Mouse (Mus musculus) cerebellum, adult 8-10 months (tissue): ENCODE measurements at regions not wholly inside any gene's neighbourhood (a gene's known extent, or its start where the extent isn't known, plus 50 kb on each side); places are given as distances from the start of the nearest gene placed in this dataset.
"Not testable (repeated sequence)": the region's sequence is repeated elsewhere in the genome, so short reads cannot be mapped to it uniquely, and the experiment has no call there.

Source experiments
- DNase-seq: peaks from one replicate; pipeline ENCODE4 v3.0.0; 2022

DNA sequence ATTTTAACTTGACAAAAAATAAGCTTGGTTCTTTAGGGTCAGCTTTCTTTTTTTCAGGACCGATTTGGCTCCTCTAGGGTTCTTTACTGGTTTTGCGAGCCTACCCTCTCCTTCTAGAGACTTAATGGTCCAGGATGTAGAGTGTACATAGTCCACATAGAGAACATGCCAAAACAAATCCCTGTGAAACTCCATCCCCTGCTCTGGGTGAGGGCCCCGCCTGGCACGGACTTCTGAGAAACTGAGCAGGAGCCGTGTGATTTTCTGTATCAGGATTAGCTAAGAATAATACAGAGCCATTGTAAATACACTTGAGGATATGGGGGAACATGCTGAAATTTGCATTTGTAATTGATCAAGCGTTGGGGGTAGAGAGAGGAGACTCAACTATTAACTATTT, 118.2 kb upstream of the Teddm2 start:
- no peak for DNase-seq

DNA sequence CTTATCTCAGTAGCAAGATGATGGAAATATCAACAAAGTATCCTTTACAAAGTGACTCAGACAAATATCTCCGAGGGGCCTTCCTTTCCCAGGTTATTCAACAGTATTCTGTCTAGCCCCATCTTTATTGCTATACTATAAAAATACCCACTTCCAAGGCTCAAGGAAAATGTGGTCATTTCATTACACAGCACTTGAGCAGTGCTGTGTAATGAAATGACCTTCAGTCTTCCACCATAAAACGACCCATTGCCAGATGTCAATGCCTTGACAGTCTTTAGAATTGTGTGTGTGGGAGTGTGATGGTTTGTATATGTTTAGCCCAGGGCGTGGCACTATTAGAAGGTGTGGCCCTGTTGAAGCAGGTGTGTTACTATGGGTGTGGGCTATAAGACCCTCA, 124.3 kb upstream of the Teddm2 start:
- no peak for DNase-seq

DNA sequence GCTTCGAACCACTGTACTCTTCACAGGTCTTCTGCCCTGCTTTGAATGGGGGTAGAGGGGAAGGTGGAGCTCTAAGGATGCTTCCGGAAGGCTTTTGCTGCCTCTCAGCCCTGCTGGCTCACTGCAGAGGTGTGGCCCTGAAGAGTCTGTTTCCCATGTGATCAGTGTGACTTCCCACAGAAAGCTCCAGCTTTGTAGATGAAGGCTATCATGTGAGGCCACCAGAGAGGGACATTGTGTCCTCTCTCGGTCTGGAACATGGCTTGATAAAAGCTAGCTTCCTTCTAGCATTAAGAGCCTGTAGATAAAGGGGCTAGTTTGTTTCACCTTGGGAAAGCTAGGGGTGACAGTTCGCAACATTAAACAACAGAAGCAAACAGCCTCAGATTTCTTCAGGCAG, 127.3 kb upstream of the Teddm2 start:
- no peak for DNase-seq

DNA sequence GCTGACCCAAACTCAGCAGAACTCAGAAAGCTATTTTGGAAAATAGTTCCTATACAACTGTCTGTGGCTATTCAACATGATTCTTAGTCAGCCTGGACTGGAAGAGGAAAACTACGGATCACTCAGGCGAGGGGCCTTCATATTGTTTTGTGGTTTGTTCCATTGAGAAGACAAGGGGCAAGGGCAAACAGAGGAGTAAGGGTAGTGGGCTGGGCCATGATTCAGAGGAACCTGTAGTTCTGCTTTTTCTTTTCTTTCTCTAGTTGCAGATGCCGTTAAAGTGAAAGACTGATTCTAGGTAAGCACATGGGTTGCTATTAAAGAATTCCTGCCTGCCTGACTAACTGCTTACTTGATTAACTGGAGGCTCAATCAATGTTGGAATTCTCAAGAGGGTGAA, 129.8 kb upstream of the Teddm2 start:
- DNase-seq = no peak

DNA sequence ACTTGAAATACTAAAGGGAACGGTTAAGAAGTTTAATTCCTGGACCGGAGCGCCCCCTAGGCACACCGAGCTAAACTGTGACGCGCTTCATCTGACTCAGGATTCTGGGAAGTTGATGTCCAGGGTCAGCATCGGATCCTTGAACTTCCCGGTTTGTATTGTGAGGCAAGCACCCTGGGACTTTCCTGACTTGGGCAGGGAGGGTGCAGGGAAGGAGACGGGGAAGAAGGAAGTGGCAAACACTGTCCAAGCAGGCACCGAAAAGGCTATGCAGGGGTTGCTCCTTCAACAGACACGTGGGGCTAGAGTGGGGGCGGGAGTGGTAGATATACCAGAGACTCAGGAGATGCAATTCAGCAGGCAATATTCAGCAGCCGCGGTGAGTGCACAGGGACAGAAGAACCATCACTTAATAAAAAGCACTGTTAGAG, 132.7 kb upstream of the Teddm2 start:
- DNase-seq = peak; percentile 34

DNA sequence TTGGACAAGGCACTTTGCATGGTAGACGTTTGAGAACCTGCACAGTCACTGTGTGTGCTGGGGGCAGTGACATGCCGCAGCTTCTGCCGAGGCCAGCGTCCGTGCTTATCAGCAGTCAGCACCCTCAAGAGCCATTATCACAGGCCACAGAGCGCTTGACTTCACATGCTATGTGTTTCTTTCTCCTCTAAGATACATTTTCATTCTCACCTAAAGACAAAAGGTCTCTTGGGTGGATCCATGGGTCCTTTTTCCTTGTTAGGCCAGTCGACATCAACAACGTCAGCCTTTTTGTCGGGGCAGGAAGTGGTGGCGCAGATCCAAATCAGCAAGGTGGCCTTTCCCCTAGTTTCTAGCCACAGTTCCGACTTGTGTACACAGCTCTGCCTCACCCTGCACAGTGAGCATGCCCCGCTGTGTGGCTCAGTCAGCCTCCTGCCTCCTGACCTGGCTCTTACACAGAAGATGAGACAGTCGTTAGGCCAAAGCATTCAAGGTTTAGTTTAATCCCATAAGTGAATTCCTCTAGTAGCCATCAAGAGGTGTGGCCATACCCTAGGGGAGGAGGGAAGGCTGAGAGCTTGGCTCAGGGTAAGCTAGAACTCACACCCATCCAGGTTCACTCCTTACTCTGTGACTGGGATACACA, 134.1 kb upstream of the Teddm2 start:
- DNase-seq = no peak

DNA sequence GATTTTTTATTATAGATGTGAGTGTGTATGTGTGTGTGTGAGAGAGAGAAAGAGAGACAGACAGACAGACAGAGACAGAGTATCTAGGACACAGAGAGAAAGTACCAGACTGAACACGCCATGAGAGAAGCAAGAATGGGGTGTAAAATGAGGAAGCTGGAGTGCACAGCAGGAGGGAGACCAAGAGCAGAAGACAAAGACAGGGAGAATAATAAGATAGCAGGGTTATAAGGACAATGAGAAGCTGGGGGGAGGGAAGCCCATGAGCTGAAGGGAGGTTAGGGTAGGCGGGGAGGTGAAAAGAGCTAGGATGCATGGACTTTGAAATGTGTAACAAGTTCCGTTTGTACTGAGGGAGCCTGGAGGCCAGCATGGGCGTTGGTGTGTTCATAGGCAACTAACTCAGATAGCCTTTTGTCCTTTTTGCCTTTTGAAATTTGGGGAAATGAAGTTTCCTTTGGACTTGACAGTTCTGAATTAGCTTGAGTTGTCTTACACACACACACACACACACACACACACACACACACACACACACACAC, 136.8 kb upstream of the Teddm2 start:
- no peak for DNase-seq

DNA sequence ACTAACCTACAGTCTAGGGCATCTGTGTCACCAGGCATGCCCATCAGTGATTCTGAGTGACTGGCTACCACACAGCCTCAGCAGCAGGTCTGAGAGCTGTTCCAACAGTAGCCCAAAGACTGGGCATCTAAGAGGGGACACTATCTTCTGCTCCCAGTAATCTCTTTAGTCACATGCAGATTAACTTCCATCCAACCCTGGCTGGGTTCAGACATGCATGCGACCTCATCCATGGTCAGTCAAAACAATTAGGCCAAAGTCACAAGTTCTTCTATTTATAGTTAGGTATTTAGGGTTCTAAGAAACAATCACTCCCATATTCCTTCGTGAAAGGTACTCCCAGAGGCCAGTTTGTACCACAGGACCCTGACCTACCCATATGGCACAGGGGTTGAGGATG, 138.2 kb upstream of the Teddm2 start:
- DNase-seq = no peak

DNA sequence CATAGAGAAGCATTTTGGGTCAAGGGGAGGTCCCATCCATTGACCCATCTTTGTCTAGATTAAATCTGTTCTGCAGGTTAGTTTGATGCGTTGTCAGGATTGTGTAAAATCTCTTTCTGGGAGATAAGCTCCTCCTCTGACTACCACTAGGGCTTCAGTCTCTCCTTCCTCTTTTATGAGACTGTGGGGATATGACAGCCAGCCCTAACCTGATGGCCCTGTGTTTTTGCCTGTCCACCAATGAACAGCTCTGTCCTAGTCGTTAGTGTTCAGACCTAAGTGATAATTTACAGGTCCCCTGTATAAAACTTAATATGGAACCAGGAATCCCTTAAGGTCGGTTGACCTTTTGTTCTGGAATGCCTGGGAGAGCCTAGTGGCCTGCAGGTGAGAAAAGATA, 140.9 kb upstream of the Teddm2 start:
- no peak for DNase-seq

DNA sequence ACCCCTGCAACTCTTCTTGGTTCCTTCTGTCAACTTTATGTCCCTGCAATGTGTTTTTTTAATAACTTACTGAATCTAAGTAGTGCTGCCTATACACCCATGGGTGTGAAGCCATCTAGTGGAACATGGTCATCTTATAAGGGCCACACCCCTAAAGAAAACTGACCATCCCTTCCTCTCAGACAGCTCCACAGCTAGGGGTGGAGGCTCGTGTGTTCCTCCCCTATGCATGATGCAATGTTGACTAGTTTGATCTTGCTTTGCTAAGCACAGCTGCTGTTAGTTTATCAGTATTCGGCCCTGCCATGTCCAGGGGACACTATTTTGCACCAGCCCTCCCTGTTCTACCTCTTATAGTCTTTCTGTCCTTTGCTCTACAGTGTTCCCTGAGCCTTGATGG, 142.9 kb upstream of the Teddm2 start:
- no peak for DNase-seq

DNA sequence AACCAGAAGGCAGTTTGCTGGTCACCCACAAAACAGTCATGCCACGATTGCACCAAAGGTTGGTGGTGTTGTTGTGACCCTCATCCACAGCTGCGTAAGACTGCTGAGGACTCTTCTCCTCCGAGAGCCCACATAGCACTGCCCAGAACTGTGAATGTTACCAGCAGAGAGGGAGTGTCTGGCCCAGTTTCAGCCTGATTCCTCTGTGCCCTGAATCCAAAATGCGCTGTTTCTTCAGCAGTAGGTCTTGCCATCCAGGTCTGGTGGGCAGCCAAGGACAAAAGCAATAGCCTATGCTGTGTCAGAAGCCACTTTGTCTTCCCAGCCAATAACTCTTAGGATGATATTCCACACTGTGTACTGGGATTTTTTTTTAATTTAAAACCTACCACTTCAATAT, 144.7 kb upstream of the Teddm2 start:
- peak; percentile 4 for DNase-seq

DNA sequence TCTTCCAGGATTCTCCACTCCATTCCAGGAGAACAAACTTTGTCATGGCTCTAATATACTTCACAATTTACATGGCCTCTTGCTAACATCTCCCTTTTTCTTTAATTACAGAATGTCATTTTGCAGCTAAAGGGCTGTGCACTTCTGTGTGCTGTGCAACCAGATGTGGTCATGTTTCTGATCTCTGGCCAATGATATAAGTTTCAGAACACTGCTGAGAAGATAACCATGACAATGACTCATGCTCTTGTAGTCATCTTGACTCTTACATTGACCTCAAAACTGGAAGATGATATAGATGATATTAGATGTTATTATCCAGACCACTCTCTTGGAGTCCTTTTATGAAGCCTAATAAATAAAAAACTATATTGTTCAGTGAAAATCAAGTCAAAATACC, 145.9 kb upstream of the Teddm2 start:
- no peak for DNase-seq

DNA sequence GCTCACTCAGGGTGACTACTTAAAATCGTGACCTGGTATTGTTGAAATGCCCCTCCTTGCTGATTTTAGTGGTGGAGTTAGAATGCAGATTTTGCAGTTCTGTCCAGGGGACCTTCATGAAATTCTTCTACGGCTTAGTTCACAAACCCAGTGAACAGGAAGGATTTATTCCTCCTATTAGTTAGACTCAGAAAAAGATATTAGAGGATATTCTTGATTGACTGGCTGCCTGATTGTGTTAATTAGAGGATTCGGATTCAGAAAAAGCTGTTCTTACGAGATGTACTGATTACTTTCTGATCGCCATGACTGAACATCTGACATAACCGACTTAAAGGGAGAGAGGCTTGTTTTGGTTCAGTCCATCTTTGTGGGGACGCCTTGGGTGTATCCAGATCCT, 147.3 kb upstream of the Zfp648 start:
- DNase-seq = no peak

DNA sequence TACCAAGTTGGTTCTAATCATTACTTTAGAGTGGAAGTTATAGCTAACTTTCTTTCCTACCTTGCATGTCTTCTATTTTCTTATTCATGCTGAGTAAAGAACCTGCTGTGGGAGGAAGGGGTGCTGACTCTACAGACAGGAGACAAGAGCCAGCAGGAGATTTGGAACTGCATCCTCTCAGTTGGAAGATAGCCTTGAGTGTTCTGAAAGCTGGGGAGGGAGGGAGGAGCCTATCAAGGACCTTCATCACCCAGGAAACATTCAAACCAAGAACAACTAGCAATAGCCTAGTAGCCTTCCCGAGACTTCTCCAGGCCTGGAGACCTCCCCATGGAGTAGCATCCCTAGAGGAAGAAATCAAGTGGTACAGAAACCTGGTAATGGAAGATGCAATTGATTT, 146.1 kb upstream of the Zfp648 start:
- DNase-seq = no peak

DNA sequence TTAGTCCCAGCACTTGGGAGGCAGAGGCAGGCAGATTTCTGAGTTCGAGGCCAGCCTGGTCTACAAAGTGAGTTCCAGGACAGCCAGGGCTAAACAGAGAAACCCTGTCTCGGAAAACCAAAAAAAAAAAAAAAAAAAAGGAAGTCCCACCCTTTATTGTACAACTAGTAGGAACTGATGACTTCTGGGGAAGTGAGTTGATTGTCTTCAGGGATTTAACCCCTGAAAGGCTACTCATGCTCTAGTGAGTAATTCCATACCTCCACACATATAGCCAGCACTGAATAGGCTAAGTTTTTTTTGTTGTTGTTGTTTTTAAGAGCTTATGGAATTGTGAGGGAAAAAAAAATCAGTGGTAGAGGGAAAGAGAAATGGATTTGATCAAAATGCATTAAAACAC, 139.6 kb upstream of the Zfp648 start:
- not testable (repeated sequence) for DNase-seq

DNA sequence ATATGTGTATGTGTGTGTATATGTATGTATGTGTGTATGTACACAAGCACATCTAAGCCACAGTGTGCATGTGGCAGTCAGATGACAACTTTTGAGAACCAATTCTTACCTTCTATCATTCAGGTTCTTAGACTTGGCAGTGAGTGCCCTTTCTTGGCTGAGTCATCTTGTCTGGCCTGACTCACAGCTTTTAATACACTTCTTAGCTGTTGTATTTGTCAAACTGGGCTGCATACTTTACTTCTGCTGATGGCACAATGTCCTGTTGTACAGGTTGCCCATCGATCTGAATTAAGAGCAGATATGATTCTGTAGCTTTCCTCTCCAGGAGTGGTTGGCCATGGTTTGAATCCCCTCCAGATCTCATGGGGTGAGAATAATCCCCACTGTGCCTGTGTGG, 139.1 kb upstream of the Zfp648 start:
- DNase-seq = no peak

DNA sequence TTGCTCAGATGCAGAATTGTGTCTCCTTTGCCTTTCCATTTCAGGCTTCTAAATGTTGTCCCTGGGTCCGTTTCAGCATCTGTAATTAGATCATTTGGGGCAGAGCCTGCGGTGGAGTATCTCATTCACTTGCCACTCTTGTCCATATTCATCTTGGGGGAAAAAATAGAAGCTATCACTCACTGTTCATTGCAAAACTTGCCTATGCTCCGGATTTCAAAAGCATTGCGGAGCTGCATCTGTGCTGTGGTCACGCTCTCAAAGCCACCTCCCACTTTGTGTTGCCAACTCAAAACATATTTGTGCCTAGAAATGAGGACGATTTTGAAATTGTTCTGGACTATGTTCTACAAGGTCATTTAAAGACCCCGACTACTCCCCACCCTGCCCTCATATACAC, 138.3 kb upstream of the Zfp648 start:
- DNase-seq = no peak

DNA sequence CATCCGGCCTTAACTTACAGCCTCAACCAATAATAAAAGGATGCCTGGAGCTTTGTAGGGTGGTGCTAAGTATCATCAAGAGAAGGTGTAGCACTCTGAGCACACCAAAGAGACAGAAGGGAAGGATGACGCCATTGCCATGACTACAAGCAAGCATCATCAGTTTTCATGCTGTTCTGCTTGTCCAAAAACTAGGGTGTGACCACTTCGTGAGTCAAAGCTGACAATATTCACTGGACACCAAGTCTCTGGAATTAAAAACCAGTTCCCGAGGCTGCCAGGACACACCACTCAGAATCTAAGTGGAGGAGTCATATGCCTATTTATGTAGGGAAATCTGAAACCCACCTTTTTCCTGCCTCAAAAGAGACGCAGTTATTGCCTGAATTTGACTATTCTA, 136.4 kb upstream of the Zfp648 start:
- no peak for DNase-seq

DNA sequence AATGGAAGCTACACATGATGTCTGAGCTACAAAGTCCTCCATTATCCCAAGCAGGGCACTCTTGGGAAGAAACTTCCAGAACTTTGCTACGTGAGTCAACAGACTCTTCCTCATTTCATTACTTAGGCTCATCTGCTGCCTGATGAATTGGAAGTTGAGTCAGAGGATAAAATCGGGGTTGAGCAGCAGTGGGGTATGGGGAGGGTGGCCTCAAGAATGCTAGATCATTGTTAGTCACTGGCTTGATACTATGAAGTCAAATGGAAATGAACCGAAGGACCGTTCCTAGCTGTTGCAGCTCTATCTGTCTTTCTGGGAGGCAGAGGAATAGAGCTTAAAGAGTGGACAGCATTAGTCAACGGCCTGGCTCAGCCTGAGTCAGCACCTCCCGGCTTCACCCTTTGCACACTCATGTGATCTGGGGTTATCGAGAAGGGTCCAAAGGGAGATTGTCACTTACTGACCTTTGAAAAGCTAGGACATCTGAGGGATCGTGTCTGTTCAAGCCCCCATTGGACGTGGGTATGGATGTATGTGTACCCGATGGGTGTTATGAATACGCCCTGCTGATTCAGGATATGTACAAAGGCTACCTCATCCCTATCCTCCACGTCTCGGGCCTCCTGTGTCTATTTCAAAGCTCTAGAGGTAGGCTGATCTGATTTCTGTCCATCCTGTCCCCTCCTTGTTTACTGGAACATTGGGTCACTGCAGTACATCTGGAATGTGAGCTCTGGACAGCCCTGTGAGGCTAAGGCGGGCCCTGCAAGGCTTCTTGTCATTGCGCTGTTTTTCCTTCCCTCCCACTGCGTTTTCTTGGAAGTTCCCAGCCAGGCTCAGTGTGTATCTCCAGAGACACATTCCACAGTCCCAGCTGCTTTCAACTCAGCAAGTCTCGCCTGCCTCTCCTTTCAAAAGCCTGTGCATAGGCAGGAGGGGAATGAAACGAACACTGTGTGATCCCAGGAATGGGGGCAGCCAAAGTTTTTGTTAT, 135.4 kb upstream of the Zfp648 start:
- DNase-seq = no peak

DNA sequence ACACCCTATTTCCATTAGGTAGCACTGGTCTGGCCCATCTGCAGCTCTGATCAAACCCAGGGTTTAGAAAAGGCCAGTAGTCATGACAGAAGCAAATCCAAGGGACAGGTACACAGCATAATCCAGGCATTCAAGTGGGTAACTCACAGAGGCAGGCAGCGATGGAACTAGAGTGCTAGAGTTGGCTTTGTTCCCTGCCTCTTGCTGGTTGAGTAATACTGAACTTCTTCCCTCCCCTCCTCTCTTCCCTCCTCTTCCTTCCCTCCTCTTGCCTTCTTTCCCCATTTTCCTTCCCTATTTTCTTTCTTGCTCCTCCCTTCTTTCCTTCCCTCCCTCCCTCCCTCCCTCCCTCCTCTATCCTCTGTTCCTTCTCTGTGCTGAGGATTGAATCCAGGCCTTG, 133.1 kb upstream of the Zfp648 start:
- DNase-seq = no peak

DNA sequence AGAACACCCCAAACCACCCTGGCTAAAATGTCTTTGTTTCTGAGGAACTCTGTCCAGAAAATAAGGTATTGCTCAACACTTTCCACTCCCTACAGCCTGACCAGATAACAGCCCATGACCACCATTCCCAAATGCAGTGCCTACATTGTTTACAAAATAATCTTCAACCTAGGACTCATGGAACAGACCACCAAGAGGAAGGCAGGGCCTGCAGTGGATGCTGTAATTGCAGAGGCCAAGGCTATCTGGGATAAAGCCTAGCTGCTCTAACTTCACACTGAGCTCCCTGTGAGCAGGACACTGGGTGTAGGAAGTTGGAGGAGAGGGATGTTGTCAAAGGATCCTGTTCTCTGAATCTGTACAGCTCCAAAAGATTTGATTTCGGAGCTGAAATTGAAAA, 126.7 kb upstream of the Zfp648 start:
- DNase-seq = no peak

DNA sequence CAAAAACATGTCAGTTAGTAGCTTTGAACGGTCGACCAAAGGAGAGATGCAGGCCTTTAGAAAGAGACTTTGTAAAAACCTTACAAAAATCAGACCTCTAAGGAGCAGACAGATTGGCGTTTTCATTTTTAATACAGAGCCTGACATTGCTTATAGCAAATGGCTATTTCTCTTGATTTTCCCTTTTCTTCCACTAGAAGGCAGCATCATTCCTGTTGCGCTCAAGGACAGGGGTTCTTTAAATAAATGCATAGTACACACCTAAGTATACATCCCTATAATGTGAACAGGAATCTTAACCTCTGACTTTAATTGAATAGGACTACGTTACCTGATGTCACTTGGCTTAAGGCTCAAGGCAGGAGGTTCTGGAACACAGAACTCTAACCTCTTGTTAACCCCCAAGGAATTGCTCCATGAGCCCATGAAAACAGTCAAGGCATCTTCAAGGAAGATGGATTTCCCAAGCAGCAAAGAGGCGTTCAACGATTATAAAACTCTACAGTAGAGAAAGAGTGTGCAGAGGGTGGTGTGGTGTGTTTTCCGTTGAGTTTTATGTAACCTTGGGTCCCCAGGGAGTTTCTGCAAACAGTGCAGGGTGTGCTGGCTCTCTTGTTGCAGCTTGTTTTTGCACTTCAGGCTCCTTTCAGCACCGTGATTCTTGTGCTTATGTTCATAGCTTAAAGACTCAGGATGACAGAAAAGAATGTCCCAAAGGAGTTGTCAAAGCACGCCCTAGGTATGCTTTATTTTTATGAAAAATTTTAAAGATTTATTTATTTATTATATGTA, 124.1 kb upstream of the Zfp648 start:
- DNase-seq = peak; percentile 12
